Mouse (Mus musculus) spleen, adult 12 weeks (tissue): Measurements from ENCODE around the gene Tpmt.

Experiments used
- DNase-seq: peaks from one replicate; pipeline ENCODE4 v3.0.0; 2022; ENCODE audit warnings: low spot score

The Tpmt gene

GRCm38 (mm10) chr13:47042024-47042633 is 2.4 kb downstream of the Tpmt start:
- DNase-seq: no peak

GRCm38 (mm10) chr13:47040061-47040460 is 4.5 kb downstream of the Tpmt start:
- DNase-seq: no peak

GRCm38 (mm10) chr13:47037946-47038345 is 6.6 kb downstream of the Tpmt start:
- no peak for DNase-seq

GRCm38 (mm10) chr13:47033602-47034001 is 10.9 kb downstream of the Tpmt start:
- DNase-seq: no peak

- no peak for DNase-seq
Observed at GRCm38 (mm10) chr13:47030376-47031107, 14.0 kb downstream of the Tpmt start.

GRCm38 (mm10) chr13:47020798-47021197 is 23.7 kb downstream of the Tpmt start:
- no peak for DNase-seq

GRCm38 (mm10) chr13:47019774-47020173 is 24.8 kb downstream of the Tpmt start:
- DNase-seq: no peak

GRCm38 (mm10) chr13:47017259-47017658 is 27.3 kb downstream of the Tpmt start:
- DNase-seq: no peak

- no peak for DNase-seq
Observed at GRCm38 (mm10) chr13:47015195-47015501, 29.4 kb downstream of the Tpmt start.

GRCm38 (mm10) chr13:47014334-47015194 is 30.0 kb downstream of the Tpmt start, which contains the start of gene Nhlrc1:
Nhlrc1 (minus strand) TSS chr13:47014850.
- DNase-seq: peak; percentile 45

- DNase-seq: no peak
Observed at GRCm38 (mm10) chr13:47013740-47014139, 30.8 kb downstream of the Tpmt start.

- no peak for DNase-seq
Observed at GRCm38 (mm10) chr13:47001590-47001989, 42.9 kb downstream of the Tpmt start.

- no peak for DNase-seq
Observed at GRCm38 (mm10) chr13:46999498-46999897, 45.0 kb downstream of the Tpmt start.

GRCm38 (mm10) chr13:46997355-46997754 is 47.2 kb downstream of the Tpmt start:
- DNase-seq: no peak

- DNase-seq: no peak
Observed at GRCm38 (mm10) chr13:46993274-46993551, 51.3 kb downstream of the Tpmt start.

GRCm38 (mm10) chr13:46992516-46993273 is 51.8 kb downstream of the Tpmt start:
- no peak for DNase-seq

- DNase-seq: no peak
Observed at GRCm38 (mm10) chr13:46990376-46991011, 54.0 kb downstream of the Tpmt start.

- no peak for DNase-seq
Observed at GRCm38 (mm10) chr13:46987941-46988340, 56.6 kb downstream of the Tpmt start.

- no peak for DNase-seq
Observed at GRCm38 (mm10) chr13:46986208-46986607, 58.3 kb downstream of the Tpmt start.

GRCm38 (mm10) chr13:46983878-46984277 is 60.7 kb downstream of the Tpmt start:
- no peak for DNase-seq

GRCm38 (mm10) chr13:46979836-46980490 is 64.6 kb downstream of the Tpmt start:
- DNase-seq: no peak
